Mouse (Mus musculus) cerebellum, adult 8-10 months (tissue): ENCODE results near the gene Tex45.

Source experiments
- DNase-seq: peaks from one replicate; pipeline ENCODE4 v3.0.0; 2022

Gene Tex45

GRCm38 (mm10) chr8:3492901-3493844, 22.5 kb downstream of the Tex45 start, which contains the start of gene Zfp358:
Zfp358 (plus strand) TSS chr8:3493138.
- peak; percentile 74 for DNase-seq

- no peak for DNase-seq
Measured at GRCm38 (mm10) chr8:3493845-3494208, 23.2 kb downstream of the Tex45 start.

DNA sequence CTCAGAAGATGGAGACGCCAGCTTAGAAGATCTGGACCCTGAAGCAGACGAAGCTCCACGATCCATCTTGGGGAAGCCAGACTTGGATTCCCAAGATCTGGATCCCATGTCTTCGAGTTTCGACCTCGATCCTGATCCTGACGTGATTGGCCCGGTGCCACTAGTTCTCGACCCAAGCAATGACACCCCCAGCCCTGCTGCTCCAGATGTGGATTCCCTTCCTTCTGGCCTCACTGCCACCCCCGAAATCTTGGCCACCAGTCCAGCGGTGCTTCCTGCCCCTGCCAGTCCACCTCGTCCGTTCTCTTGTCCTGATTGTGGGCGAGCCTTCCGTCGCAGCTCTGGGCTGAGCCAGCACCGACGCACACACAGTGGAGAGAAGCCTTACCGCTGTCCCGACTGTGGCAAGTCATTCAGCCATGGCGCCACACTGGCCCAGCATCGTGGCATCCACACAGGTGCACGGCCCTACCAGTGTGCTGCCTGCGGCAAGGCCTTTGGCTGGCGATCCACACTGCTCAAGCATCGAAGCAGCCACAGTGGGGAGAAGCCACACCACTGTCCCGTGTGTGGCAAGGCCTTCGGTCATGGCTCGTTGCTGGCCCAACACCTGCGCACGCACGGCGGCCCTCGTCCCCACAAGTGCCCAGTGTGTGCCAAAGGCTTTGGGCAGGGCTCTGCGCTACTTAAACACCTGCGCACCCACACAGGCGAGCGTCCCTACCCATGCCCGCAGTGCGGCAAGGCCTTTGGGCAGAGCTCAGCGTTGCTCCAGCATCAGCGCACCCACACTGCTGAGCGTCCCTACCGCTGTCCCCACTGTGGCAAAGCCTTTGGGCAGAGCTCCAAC, 25.1 kb downstream of the Tex45 start:
- no peak for DNase-seq

DNA sequence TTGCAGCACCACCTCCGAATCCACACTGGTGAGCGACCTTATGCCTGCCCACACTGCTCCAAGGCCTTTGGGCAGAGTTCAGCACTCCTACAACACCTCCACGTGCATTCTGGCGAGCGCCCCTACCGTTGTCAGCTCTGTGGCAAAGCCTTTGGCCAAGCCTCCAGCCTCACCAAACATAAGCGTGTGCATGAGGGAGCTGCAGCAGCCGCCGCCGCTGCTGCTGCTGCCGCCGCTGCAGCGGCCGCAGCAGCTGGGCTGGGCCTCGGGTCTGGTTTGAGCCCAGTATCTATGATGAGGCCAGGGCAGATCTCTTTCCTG, 25.7 kb downstream of the Tex45 start:
- no peak for DNase-seq

- DNase-seq = no peak
Measured at GRCm38 (mm10) chr8:3498583-3498982, 27.9 kb downstream of the Tex45 start.

- DNase-seq = no peak
Measured at GRCm38 (mm10) chr8:3499751-3500150, 29.1 kb downstream of the Tex45 start.

DNA sequence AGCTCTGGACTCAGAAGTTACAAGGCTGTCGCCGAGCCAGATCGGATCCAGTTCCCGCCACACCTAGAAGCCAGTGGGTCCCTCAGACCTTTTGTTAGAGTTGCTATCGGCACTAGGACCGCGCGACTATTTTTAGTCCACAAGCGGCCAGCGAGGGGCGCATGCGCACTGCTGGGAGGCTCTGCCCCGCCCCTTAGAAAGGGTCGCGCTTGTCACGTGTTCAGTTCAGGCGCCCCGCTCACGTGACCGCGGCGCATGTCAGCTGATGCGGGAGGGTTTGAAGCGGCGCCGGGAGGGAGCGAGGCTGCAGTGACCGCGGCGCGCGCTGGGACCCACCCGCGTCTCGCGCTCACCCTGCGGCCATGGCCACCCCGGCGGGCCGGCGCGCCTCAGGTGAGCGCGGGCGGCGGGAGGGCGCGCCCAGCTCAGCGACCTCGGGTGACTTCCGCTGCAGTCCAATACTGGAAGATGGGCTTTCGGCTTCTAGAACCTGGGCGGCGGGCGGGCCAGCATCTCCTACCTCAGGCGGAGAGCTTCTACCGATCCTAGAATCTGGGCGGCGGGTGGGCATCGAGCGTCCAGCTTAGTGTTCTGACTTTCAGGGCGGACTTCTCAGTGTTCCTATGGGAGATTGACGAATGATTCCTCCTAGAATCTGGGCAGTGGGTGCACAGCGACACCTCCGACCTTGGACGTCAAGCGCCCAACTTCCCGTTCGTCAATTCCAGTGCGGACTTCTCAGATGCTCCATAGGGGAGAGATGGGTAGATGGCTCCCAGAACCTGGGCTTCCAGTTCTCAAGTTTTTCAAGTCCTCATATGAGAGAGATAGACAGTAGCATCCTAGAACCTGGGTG, 29.8 kb downstream of the Tex45 start, which contains the start of gene Mcoln1:
Gene Mcoln1 (plus strand): TSS at position 223 of the 856 bp plus-strand sequence.
- DNase-seq = peak; percentile 99

DNA sequence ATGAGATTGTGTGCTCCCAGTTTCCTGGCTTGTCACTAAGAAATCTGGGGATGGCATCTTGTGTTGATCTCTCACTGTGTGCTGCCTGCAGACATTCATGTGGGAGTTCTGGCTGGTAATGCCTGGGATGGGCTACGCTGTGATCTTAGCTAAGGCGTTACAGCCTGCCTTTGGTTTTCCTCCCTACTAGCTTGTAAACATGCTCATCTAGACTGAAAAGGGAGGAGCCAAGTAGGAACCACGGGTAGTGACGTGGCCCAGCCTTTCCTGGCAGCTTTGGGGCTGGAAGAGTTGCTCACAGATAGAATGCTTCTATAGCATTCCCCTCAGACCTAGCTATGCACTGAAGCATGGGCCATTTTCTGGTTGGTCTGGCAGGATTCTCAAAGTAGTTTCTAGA, 31.6 kb downstream of the Tex45 start:
- no peak for DNase-seq

DNA sequence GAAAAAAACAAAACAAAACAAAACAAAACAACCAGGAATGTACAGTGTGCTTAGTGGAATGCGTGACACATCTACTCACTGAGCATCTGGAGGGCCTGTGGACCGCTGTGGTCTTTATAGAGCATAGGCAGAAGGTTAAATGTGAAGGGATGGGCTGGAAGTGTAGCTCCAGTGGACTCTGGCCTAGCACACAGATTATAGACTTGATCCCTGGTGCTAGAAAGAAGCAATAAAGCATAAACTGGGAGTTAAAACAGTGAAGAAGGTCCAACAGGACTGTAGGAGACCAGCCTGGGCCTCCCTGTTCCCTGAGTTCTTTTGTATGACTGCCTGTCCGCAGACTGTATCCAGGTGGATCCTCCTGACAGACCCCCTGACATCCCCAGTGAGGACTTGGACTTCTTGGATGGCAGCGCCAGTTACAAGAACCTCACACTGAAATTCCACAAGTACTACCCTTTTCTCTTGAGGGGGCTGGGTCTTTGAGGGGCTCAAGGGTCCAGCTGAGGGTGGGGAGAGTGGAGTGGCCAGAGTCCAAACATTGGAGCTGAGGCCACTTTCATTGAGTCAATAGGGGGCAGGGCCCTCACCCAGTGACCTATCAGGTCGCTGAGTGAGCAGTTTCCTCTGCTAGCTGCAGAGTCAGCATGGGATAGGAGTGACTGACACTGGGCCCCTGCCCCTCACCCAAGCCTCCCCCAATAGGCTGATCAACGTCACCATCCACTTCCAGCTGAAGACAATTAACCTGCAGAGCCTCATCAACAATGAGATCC, 37.5 kb downstream of the Tex45 start:
- DNase-seq = no peak

DNA sequence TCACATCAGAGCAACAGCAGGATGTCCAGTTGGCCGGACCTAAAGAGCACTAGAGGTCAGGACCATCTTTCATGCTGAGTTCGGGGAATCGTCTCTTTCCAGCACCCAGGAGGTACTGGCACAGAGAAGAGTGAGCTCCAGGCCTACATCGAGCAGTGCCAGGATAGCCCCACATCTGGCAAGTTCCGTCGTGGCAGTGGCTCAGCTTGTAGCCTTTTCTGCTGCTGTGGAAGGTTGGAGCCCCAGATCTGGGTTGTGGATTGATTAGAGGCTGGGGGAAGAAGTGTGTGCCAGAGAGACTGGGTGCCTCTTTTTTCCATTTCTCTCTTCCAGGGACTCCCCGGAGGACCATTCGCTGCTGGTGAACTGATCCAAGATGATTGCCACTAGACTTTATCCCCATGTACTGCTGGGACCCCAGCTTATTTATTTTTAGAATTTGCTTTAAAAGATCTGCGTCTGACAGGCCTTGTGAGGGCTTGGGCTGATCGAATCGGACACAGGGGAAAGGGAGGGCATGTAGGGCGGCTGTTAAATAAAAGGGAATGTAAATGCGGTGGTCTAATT, 44.1 kb downstream of the Tex45 start:
- DNase-seq = peak; percentile 50

- peak; percentile 88 for DNase-seq
Measured at GRCm38 (mm10) chr8:3515260-3515671, 44.6 kb downstream of the Tex45 start, which contains the start of gene Pnpla6. Pnpla6 (plus strand) TSS chr8:3515384.

DNA sequence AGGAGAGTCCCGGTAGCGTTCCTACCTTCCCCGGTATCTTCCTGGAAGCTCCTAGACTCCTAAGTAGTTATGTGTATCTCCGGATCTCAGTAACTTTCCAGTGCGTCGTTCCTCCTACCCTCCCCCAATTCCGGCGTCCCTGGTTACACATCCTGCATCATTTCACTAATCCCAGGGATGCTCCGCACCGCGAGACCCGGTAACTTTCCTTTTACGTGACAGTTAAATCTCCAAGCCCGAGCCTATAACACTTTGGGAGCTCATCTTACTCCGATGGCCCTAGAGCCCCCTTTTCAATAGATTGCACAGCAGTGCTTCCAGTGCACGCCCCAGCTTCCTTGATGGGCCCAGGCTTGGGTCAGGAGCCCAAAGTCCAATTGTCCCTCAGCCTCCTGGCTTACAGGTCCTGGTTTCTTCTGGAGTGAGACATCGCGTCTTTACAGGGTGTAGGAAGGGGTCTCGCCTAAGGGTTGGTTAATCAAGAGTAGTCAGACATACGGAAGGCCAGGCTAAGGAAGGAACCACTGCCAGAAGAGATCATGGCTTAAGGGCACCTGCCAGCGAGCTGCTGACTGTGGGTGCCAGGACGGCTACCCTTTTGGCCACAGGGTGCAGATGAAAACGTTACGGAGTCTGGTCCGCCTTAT, 45.2 kb downstream of the Tex45 start:
- DNase-seq = no peak

GRCm38 (mm10) chr8:3516450-3517116, 45.9 kb downstream of the Tex45 start:
- peak; percentile 96 for DNase-seq

GRCm38 (mm10) chr8:3517117-3517495, 46.4 kb downstream of the Tex45 start:
- DNase-seq = no peak

DNA sequence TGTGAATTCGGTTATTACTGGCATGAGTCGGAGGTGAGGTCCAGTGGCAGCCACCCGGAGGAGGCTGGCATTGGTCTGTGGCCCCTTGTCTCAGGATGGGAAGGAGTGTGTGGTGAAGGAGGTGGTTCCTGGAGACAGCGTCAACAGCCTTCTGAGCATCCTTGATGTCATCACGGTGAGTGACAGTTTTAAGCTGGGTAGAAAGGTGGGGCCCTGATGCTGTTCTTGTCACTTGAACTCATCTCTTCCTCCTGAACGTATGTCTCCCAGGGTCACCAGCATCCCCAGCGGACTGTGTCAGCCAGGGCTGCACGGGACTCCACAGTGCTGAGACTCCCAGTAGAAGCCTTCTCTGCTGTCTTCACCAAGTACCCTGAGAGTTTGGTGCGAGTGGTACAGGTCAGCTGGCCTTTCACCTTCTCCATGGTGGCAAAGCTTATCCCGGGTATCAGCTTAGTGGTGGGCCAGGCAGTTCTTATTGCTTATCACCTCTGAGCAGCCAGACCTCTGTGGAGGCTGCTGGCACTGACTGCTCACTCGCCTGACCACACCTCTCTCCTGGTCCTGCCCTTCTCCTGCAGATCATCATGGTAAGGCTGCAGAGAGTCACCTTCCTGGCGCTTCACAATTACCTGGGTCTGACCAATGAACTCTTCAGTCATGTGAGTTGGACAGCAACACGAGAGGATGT, 51.5 kb downstream of the Tex45 start:
- no peak for DNase-seq

GRCm38 (mm10) chr8:3530816-3531215, 60.2 kb downstream of the Tex45 start:
- no peak for DNase-seq

DNA sequence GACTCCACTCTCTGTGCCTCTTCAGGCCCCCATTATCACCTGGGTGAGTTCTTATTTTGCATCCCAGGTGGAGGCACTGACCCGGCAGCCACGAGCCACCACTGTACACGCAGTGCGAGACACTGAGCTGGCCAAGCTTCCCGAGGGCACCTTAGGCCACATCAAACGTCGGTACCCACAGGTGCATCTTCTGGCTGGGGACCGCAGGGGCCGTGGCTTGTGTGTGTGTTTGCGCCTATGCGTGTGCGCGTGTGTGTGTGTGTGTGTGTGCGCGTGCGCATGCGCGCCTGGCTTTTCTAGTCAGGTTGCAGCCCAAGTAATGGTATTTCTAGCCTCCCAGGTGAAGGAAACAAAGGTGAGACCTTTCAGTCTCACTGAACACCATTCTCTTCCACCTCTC, 61.3 kb downstream of the Tex45 start:
- DNase-seq = no peak

DNA sequence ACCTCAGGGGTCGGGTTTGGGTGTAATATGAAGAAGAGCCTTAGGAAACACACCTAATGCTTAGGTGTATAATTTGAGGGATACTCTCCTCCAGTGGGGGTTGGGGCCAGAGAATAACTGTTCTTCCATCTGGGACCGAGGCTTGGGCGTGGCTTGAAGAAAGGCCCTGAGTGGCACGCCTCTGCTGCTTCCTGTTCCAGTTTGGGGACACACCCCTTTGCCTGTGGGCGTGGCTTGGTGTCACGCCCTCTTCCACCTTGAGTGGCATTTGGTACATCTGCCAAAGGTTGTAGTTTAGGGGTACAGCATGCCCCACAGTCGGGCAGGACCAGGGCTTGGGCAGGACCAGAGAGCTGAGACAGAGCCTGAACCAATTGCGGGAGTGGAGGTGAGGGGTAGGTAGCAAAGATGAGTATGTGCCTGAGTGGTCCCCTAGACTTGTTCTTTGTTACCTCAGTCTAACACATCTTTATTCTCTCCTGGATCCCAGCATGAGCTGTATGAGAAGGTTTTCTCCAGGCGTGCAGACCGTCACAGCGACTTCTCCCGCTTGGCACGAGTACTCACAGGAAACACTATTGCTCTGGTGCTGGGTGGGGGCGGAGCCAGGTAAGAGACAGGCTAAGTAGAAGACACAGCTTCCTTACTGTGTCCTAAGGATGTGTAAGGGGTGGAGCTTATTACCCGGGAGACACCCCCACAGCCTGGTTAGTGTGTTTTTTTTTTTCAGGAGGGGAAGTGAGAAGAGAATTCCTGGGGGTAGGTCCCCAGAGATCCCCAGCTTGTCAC, 65.6 kb downstream of the Tex45 start:
- DNase-seq = no peak
